Mouse (Mus musculus): Measurements from ENCODE around the gene Ptprm. TPM values are rescaled to one million over a fixed set of nuclear protein-coding genes. Genes with fewer than 3 reads are reported as not detected.

Gene Ptprm
- total RNA-seq, 4 experiments from 2014 or later, result 41.9 to 47.3 (median 44.4) TPM

DNA sequence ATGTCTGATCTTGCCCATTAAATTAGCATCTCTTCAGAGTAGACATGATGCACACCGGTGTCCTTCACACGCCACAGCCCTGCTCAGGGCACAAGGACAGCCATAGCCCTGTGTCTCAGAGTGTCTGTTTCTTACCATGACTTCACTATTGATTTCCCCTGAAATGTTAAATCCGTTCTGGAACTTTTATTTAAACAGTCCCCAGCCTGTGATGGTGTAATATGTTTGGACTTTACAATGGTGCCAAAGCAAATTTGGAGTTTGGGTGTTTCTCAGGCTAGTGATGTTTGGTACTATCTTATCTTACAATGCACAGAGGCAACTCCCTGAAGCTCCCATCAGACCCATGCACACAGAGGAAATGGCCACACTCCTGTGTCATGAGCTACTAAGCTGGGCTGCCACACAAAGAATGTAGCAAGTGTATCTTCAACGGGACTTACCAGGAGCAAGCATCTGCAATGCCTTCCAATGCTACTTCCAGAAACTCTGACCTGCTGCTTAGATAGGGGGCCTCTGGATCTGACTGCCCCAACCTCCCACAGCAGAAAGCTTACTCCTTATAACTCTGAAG, 212.0 kb downstream of the Ptprm start:
- DNase-seq (ENCODE audit: low spot score in 2 of 2), result no peak

DNA sequence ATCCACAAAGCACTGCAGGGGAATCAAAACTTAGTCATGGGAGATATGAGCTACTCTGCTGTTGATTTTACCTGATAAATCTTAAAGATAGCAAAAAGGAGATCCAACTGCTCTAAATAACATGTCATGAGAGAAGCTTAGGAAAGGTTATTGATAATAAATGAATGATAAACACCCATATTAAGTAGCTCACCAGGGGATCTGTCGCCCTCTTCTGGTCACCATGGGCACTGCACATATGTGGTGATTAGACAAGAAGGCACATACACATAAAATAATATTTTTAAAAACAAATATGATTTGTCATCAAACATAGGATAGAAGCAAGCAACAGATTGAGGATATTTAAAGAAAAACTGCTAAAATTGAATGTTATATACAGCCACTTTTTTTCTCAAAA, 213.8 kb downstream of the Ptprm start:
- DNase-seq (ENCODE audit: low spot score in 2 of 2), result no peak

DNA sequence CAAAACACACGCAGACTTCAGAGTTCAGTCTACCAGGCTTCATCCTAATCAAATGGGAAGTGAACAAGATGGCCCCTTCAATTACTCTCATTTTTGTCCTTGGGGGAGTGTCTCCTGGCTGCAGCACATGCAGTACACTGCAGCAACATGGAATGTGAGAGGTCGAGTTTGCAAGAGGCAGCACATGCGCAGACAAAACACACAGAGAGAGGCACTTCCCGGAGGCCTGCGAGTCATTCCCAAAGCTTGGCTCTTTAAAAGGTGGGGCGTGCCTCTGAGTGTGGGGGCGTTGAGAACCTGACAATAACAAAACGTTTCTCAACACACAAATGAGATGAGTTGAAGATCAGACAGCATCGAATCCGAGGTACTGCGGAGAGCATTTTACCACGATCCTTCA, 215.3 kb downstream of the Ptprm start:
- no peak for DNase-seq (ENCODE audit: low spot score in 2 of 2)

DNA sequence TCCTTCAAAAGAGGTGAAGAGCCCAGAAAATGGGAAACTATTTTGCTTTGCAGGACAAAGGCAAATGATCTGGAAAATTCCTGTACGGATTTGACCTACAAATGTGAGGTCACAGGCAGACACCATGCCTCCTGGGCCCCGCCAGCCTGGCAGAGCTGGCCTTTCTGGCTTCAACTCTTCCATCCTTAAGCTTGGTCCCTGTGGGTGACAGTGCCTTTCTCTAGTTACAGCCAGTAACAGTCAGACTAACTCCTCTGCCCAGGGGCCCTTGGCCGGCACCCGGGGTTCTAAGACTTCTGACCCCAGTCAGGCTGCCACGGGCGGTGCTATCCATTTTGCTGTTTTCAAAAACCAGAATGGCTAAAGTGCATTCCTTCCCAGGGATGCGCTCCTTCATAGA, 217.4 kb downstream of the Ptprm start:
- DNase-seq (ENCODE audit: low spot score in 2 of 2), result no peak

DNA sequence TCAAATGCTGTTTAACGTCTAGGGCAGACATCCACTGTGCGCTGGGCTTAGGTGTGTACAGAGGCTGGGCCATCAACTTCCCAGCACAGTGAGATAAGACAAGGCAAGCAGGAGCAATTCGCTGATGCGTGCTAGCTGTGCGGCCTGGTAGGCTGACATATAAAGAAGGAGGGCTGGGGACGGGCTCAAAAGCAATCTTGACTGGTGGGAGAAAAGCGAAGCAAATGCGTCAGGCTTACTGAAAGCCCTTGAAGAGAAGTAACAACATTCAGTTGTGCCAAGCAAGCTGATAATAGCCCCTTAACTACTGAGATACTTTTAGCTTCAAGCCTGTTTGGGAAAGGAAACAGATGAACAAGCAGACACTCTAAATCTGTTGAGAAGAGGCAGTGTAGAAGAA, 217.8 kb downstream of the Ptprm start:
- DNase-seq (ENCODE audit: low spot score in 2 of 2), result no peak

DNA sequence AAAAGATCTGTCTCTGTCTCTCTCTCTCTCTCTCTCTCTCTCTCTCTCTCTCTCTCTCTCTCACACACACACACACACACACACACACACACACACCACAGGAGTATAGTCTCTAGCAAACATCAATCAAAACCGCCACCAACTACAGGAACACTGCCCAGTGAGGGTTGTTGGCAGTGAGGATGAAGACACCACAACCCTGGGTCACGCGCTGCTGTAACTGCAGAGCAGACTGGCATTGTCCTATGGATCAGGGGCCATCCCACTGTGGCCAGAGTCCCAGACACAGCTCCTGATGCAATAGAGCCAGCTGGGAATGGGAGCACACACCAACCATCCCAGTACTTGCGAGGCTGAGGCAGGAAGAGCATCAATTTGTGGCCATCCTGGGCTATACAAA, 220.0 kb downstream of the Ptprm start:
- no peak for DNase-seq (ENCODE audit: low spot score in 2 of 2)

DNA sequence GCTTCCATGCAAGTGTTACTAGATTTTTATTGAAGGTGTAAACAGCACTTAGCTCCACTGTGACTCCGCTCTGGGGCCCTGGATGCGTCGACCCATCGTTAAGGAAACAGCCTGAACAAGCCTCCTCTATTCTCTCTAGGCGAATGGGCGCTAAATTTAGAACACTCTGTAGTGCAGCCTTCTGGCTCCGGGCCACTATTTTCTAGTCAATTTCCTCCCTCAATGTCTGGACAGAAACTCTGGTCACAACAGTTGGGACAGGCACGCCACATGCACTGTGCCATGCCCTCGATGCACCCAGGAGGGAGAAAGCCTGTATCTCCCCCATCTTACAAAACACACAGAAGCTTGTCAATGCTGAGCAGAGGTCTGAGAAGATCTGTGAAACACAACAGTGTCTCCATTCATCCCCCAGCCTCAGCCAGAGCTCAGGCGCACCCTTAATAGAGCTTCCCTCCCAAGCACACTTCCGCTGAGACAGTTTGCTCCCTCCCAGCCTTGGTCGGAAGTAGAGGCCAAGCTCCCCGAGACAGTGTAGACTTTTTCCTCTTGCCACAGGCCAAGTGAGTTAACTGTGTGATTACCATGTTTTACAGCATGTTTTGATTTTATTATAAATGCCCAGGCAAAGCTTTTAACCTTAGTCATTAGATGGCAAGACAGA, 220.7 kb downstream of the Ptprm start:
- DNase-seq (ENCODE audit: low spot score in 2 of 2), result no peak

DNA sequence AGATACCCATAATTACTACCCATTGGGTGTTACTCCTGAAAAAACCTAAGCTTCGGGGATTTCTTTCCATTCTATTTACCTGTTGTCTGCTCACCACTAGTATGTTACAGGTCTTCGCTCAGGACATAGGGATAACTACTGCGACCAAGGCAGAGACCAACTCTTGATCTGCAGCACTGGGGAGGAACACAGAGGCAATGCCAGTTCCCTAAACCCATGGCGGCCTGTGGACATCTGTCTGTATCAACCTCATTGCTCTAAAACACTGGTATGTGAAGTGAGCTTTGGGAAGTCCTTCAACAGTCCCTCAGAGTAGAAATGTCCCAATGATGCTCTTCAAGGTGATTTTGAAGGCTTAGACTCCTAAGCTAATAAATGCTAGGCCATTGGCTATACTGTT, 221.2 kb downstream of the Ptprm start:
- no peak for DNase-seq (ENCODE audit: low spot score in 2 of 2)

DNA sequence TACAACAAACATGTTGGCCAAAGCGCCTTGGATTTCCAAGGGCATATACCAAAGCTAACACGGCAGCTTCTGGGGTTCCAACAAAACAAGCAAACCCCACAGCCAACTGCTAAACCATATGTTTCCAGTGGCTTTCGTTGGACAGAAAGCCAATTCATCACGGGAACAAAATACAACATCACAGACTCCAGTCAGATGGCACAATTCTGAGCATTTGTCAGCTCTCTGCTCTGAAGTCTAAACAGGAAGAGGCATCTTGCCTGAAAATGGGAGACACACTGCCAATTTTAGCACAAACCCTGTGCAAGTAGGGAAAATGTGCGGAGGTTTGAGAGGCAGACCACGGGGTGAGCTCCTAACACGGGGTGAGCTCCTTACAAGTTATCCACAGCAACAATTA, 226.7 kb downstream of the Ptprm start:
- peak in 1 of 2 experiments; percentile 29 for DNase-seq (ENCODE audit: low spot score in 2 of 2)

DNA sequence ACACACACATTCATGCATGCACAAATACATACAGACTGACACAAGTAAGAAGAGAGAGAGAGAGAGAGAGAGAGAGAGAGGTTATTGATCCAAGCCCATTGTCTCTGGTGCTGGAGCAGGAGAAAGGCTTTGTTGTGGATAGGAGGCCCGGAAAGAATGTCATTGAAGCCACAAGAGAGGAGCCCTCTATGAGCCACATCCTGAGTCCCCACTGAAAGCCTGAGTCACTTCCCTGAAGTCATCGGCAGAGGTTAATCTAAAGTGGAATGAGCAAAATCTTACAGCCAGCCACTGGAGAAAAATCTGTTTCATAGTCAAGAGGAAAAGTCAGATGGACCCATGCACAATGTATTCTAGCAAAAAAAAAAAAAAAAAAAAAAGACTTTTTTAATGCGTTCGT, 228.7 kb downstream of the Ptprm start:
- DNase-seq (ENCODE audit: low spot score in 2 of 2), result no peak

DNA sequence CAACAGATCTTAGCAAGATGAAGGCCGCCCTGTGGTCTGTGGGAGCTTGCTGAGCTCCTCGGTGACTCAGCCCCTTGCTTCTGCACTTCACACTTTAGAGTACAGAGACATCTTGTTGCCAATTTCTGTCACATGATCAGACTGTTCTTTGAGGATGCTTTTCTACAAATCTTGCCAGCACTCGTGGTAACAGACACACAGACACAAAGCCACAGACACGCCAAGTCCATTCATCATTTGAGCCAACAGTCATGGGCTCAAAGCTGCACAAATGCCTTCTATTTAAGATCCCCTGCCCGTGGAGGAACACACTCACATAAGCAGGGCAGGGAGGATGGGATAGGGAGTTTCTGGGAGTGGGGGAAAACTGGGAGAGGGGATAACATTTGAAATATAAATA, 230.0 kb downstream of the Ptprm start:
- DNase-seq (ENCODE audit: low spot score in 2 of 2), result no peak

DNA sequence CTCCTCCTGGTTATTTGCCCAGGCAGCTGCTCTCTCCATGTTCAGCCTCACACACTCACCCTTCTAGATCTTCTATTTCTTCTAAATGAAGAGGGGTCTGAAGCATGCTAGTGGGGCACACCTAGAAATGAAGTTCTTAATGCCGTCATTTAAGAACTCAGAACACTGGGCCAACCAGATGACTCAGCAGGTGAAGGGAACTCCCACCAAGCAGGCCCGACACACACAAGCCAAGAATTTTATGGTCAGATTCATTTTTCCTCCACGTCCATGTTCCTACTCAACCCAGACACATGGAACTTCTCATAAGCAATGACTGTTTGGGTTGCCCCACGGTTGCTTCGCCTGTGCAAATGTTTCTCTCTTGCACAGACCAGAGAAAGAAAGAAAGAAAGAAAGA, 230.5 kb downstream of the Ptprm start:
- DNase-seq (ENCODE audit: low spot score in 2 of 2), result no peak

DNA sequence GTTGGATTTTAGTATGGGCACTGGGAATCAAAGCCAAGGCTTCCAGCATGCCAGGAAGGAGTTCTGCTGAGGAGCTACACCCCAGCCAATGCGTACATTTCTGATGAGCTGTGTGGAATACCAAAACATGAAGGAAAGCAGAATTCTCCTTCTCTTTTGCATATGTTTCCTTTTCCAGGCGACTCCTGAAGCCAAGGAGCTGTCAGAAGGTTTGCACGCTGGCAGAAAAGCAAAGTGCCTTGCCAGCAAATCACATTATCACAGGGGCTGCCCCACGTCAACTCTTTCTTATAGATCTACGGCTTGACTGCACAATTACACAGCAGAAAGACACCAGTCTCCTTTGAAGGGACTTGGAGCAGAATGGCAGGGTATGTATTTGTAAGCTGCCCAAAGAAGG, 233.4 kb downstream of the Ptprm start:
- DNase-seq (ENCODE audit: low spot score in 2 of 2), result no peak

DNA sequence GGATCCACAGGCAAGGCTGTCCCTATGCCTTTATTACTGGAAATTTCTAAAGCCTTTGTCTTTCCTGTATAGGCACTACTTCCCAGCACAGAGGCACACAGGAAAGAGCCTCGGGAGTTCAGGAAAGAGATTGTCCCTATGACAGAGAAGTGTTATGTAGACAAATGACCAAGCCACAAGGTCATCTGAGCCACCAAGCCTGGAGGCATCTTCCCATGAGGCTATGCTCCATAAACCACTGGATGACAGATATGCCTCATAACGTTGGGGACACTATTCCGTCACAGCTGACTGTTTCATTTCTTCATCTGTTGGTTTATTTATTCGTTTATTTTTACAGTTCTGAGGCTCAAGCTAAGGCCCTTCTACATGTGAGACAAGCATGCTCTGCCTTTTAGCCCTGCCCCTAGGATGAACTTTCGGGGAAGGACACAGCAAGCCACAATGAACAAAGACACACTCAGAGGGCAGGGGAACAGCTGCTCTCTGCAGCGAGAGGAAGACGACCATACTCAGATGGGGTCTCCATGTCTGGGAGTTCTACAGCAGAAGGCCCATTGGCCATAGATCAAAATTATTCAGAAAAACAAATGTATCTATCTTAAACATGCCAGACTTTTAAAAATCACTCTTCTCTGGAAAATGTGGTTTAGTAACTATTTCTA, 235.4 kb downstream of the Ptprm start:
- no peak for DNase-seq (ENCODE audit: low spot score in 2 of 2)

DNA sequence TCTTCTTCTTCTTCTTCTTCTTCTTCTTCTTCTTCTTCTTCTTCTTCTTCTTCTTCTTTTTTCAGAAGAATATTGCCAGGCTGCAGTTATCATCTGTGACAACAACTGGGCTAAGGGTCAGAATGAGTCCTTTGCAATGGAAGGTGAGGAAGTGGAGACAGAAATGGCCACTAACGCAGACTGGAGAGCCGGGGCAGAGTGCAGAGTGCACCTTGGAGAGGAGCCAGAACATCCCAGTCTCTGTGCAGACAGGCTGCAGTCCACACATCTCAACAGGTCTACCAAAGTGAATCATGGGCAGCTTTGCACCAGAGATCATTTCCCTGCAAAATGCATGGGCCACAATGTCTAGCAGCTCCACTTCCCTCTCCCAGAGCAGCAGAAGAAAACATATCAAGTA, 239.4 kb downstream of the Ptprm start:
- DNase-seq (ENCODE audit: low spot score in 2 of 2), result no peak

DNA sequence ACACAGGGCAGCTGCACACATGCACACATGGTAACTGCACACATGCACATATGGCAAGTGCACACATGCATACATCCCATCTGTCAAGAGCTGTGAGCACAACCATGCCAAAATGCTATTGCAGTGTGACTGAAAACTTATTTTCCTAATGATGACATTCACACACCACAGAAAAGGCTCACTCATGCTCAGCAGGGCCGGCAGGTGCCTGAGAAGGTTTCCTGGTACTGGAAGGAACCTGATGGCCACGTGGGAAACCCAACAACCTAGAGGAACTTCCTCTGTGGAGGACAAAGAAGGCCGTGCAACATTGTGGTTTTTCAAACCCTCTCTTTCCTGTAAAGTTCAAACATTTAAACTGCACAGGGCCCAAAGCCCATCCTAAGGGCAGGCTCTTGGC, 241.6 kb downstream of the Ptprm start:
- no peak for DNase-seq (ENCODE audit: low spot score in 2 of 2)

DNA sequence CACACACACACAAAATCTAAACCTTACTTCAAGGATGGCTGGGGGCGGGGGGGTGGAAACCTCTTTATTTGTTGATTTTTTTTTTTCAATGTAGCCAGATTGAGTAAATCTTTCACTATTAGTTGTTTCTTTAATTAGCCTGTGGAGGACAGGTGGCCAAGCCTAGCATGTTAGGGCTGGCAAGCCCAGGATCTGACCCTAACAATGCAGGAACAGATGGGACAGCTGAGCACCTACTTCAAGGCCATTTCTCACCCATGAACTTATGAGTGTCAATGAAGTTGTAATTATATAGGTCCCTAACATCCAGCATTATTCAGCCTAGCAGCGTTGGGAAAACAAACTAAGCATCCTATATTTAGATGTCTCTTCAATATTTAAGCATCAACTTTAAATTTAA, 248.1 kb downstream of the Ptprm start:
- no peak for DNase-seq (ENCODE audit: low spot score in 2 of 2)

DNA sequence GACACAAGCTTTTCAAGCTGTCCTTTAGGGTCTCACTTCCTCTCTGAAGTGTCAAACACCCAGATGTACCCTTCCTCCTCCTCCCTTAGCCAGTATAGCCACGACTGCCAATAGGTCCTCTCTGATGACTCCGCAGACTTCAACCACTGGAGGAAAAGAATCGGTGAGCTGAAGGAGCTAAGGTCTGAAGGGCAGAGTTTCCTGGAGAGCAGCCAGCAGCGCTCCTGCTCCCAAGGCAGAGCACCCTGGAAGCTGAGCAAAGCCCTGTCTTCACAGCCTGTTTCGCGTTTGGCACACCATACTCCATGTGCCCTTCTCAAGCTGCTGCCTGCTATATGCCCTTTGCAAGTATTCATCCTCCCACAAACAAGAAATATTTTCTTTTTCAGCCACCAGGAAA, 252.2 kb downstream of the Ptprm start:
- DNase-seq (ENCODE audit: low spot score in 2 of 2), result no peak

DNA sequence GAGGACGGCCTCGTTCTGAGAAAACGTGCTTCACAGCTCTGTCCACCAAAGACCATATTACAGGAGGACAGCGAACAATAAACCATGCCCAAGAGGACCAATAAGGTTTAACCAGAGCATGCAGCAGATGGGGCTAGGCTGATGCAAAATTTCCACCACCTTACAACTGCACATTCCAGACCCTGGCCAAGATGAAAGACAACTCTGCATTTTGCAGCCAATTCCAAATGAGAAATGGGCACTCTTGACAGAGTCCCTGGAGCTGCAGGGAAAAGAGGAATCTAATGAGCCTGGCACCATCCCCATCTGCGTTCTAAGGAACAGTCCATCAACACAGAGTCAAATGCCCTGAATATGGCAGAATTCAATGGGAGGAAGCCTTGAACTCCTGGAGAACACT, 263.3 kb downstream of the Ptprm start:
- DNase-seq (ENCODE audit: low spot score in 2 of 2), result no peak

DNA sequence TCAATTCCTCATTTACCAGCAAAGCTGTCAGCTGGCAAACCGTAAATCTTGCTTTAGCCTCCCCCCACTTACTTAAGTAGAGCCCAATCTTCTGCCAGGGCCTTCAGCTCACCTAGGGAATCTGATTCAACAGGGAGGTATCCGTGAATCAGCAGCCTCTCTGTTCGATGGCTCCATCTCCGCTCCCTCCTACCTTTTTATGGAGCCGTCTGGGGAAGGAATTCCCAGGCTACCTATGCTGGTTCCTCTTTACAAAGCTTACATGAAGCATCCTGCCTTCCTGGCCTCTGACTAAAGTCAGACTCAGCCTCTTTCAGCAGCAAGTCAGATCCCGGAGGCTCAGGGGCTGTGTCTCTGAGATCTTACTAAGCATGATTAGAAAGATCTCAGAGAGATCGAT, 264.1 kb downstream of the Ptprm start:
- DNase-seq (ENCODE audit: low spot score in 2 of 2), result no peak

DNA sequence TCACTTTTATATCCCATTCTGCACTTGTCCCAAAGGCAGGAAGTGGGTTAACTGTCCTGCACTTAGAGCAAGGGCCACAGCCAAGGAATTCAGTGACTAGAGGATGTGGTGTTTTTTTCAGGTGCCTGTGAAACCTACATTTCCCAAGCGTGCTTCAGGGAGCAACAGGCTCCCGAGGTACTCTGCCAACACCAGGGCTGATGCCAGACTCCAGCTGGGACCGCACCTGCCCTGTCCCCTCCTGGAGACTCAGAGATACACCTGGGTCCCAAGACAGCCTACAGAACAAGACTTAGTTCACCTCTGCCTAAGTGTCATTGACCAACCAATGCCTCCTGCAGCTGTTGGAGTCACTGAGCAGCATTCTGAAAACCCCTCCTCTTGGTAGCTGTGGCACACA, 264.6 kb downstream of the Ptprm start:
- no peak for DNase-seq (ENCODE audit: low spot score in 2 of 2)

DNA sequence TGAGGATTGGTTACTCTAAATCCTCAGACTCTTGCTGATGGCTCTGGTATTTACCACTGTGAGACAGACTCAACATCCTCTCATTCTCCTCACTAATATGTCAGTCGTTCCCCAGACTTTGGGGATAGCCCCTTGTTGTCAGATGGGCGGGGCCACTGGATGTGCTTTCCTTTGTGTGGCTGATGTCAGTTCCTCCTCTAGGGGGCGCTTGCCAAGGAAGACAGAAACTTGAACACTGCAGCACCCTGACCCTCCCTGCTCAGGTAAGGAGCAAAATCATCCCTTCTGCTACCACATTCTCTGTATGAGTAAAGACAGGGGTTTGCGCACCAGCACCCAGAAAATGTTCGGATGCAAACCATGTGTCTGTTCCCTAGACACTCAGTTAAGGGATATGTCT, 266.7 kb downstream of the Ptprm start:
- no peak for DNase-seq (ENCODE audit: low spot score in 2 of 2)

DNA sequence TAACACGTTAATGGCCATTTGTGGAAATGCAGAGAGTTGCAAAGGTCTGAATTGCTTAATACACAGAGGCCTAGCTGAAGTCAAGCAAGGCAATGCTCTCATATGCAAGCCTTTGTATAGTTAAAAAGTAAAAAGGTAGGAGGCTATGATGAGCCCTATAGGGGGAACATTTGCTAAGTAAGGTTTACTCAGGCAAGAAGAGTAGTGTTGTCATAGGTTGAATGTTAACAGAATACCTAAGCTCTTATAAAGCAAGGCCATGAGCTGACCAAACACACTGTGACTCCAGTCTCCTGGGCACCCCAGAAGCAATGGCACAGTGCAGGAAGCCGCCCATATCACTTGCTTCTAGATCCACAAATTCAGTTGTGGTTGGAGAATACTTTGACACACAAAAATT, 267.4 kb downstream of the Ptprm start:
- no peak for DNase-seq (ENCODE audit: low spot score in 2 of 2)
